Mouse (Mus musculus) left cerebral cortex, postnatal 14 days (tissue): ENCODE results near the gene Bex3. TPM values are rescaled to one million over a fixed set of nuclear protein-coding genes. Genes with fewer than 3 reads are reported as not detected.
"Not testable (repeated sequence)": the region's sequence is repeated elsewhere in the genome, so short reads cannot be mapped to it uniquely, and the experiment has no call there.

ENCODE experiments used
- DNase-seq, 2 experiments: peaks; one replicate each; pipeline ENCODE4 v3.0.0; 2021 to 2022; ENCODE audit warnings: low spot score in 2 of 2, mixed read lengths in 1 of 2
- intact Hi-C: fragments of 180-260 bp; cut with DNase I; formaldehyde crosslinking; loops from one replicate; pipeline ENCODE4 v1.15.1; 2025
- long read RNA-seq, 2 experiments: library from polyadenylated mRNA; stranded (forward); transcript quantifications; one replicate each; pipeline ENCODE4 v2.0.0; 2021
- total RNA-seq, 2 experiments: library from RNA; stranded (reverse); gene quantifications; 2 replicates each; pipeline ENCODE4 v1.2.3; 2021

The Bex3 gene
- total RNA-seq: 100 to 1,000 TPM; 373 to 380 TPM
- long read RNA-seq, experiment 1, transcript Bex3-204 (3 exons, 933 nt): minor isoform, 9 of 351 reads
- long read RNA-seq, experiment 1, transcript Bex3-203 (2 exons, 766 nt): minor isoform, 5 of 351 reads
- long read RNA-seq, experiment 1, transcript Bex3-202 (3 exons, 826 nt): minor isoform, 18 of 351 reads
- long read RNA-seq, experiment 1, transcript Bex3-201 (3 exons, 930 nt): major isoform, 198 of 351 reads
- long read RNA-seq, experiment 1, partial matches to known transcripts: 119 of 351 reads
- long read RNA-seq, experiment 1, other reads (novel, unspliced or antisense): 2 of 351 reads
- long read RNA-seq, experiment 2, transcript Bex3-204 (3 exons, 933 nt): minor isoform, 11 of 314 reads
- long read RNA-seq, experiment 2, transcript Bex3-201 (3 exons, 930 nt): major isoform, 150 of 314 reads
- long read RNA-seq, experiment 2, transcript Bex3-202 (3 exons, 826 nt): minor isoform, 21 of 314 reads
- long read RNA-seq, experiment 2, partial matches to known transcripts: 0 of 314 reads
- long read RNA-seq, experiment 2, other reads (novel, unspliced or antisense): 131 of 314 reads

- intact Hi-C loops: not testable (repeated sequence)
- peak; percentile 19 to 73 for DNase-seq
Measured at GRCm38 (mm10) chrX:136269743-136270392, at the start of gene Bex3. TSS of gene Bex3 (plus strand) at chrX:136270253.

DNA sequence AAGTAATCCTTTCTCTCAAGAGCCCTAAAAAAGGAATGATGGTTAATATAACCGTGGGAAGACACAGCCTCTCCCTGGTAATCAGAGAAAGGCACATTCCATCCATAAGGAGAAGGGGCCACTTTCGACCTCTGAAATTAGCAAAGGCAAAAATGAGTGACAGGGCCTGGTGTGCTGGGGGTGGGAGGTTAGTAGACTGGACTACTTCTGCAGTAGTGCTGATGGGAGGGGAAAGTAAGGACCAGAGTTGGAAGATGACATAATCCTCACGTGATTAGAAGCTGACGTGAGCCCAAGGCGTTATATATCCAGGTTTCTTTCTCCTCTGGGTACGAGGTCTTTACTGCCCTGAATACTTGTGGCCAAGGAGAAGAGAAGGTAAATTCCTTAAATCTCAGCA is 46.3 kb upstream of the Bex3 start:
- no peak for DNase-seq
- intact Hi-C loops: no loop called here

DNA sequence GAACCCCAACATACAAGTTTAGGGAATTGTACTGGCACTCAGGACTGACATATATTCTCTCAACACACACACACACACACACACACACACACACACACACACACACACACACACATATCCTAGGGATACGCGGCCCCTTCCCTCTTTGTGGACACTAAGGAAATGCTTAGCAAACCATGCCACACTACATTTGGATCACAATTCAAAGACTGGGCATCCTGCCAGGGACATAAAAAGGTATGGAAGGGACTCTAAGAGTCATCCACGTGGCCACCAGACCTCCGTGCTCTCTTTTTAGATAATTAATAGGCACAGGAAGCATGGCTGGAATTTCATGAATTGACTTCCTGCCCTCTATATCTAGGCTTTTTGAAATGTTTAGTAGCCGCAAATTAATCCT is 42.3 kb upstream of the Bex3 start:
- no peak for DNase-seq
- intact Hi-C loops: no loop called here

DNA sequence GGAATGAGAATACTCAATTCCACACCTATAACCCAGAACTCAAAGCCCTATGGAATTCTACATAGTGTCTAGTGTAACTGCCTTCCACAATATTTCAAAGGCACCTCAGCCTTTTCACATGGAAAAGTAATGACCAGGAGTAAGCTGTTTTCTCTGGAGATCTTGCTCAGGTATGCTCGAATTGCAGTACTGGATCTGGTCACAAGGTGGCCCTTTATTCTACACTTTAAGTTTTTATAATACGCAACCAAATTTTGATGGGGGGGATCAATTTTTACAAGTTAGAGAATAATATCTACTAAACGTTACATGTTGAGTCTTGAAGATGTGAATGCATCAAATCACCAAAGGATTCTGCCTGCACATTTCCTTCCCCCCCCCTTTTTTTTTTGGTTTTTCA is 31.9 kb upstream of the Bex3 start:
- intact Hi-C loops: loop anchor here (2.0 to 5.0 kb wide), 2 partner anchors 67 to 84 kb away; no protein-coding TSS in a partner anchor
- DNase-seq: peak in 1 of 2 experiments; percentile 61

- intact Hi-C loops: no loop called here
- DNase-seq: no peak
Measured at GRCm38 (mm10) chrX:136243181-136243580, 26.9 kb upstream of the Bex3 start.

- peak; percentile 52 to 68 for DNase-seq
- intact Hi-C loops: no loop called here
Measured at GRCm38 (mm10) chrX:136244574-136245229, 25.4 kb upstream of the Bex3 start, which contains the start of gene Tceal9. TSS of gene Tceal9 (plus strand) at chrX:136245079.

- DNase-seq: peak in 1 of 2 experiments; percentile 4
- intact Hi-C loops: no loop called here
Measured at GRCm38 (mm10) chrX:136245521-136246071, 24.5 kb upstream of the Bex3 start.

DNA sequence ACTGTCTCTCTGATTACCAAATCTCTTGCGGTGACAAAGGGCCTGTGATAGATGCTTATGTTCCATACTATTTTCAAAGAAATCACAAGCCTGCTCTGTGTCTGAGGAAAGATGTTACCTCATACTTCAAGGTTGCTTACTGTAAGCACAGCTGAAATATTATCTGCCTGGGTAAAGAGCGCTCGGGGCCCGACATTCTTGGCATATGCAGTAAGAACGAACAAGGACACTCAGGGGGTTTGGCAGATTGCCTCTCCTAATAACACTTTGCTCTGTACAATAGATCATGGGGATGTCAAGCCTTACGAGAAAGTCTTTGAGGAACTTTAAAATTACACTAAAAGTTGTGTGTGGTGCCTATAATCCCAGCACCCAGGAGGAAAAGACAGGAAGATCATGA is 21.2 kb upstream of the Bex3 start:
- intact Hi-C loops: no loop called here
- no peak for DNase-seq

DNA sequence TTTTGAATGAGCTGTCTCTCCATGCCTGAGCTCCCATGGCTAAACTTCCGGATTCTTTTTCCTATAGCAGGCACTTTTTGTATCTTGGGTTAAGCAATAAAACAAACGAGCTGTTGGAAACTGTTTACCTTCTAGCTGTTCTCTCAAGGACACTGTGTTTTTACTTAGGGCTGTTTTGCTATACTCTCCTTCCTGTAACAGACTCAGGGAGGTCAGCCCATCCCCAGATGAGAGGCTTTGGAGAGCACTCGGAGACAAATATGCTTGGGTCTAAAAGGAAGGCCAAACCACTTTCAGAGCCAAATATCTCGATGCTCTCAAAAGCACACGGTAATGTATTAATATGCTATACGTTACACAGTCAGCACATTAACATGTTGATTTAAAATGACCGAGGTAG is 20.4 kb upstream of the Bex3 start:
- no peak for DNase-seq
- intact Hi-C loops: no loop called here

DNA sequence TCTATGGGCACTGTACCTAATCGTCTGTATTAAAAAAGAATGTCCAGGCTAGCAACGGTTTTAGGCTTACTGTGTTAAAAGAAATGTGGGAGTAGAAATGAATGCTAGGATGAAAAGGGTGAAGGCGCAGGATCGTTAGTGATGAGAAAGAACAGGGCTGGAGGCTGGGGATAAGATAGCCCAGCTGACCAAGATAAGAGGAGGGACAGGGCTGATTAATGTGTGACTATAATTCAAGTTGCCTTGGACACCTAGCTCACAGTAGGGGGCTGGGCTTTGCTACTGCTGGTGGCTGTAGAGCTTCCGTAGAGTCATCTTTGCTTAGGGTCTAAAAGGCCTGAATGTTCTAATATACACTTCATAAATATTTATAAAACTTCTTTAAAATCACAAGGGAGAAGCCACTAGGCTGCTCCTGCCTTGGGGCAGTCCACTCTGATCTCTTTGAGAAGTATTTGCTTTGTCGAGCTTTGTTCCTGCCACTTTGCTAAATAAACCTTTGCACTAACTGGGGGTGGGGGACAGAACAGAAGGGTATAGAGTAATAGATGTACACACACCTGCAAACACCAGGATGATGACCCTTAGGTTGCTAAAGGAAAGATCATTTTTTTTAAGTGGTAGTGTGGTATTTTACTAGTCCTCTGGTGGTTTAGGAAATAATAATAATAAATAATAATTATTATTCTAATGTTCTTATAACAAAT is 17.9 kb upstream of the Bex3 start:
- DNase-seq: no peak
- intact Hi-C loops: no loop called here

DNA sequence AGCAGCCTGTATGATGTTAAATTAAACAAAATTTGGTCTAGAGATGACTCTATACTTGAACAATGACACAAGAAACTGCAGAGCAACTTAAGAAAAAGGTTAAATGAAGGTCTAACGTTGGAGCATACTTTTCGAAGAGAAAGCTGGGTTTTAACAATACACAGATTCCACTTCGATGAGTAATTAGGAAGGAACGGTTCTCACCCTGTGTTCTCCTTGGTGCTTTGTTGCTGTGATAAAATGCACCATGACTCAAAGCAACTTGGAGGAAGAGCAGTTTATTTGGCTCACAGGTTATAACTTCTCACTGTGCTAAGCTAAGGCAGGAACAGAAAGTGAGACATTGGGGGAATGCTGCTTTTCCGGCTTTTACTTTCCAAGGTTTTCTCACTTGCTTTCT is 2.3 kb upstream of the Bex3 start:
- no peak for DNase-seq
- intact Hi-C loops: no loop called here

GRCm38 (mm10) chrX:136268173-136268572 is 1.9 kb upstream of the Bex3 start:
- DNase-seq: no peak
- intact Hi-C loops: no loop called here

- intact Hi-C loops: not testable (repeated sequence)
- peak in 1 of 2 experiments; percentile 12 for DNase-seq
Measured at GRCm38 (mm10) chrX:136270393-136271111, 499 bp downstream of the Bex3 start.

- no peak for DNase-seq
- intact Hi-C loops: no loop called here
Measured at GRCm38 (mm10) chrX:136274542-136274941, 4.5 kb downstream of the Bex3 start.

- no peak for DNase-seq
- intact Hi-C loops: no loop called here
Measured at GRCm38 (mm10) chrX:136275386-136275785, 5.3 kb downstream of the Bex3 start.

GRCm38 (mm10) chrX:136277577-136277976 is 7.5 kb downstream of the Bex3 start:
- intact Hi-C loops: no loop called here

GRCm38 (mm10) chrX:136278401-136278800 is 8.3 kb downstream of the Bex3 start:
- peak in 1 of 2 experiments; percentile 18 for DNase-seq
- intact Hi-C loops: no loop called here

More at GRCm38 (mm10) chrX:136277577-136277976, 7.5 kb downstream of the Bex3 start:
- DNase-seq: no peak

GRCm38 (mm10) chrX:136279410-136279809 is 9.4 kb downstream of the Bex3 start:
- intact Hi-C loops: no loop called here
- peak; percentile 7 to 26 for DNase-seq
